Mouse (Mus musculus): ENCODE data around the gene Flot2.

DNA sequence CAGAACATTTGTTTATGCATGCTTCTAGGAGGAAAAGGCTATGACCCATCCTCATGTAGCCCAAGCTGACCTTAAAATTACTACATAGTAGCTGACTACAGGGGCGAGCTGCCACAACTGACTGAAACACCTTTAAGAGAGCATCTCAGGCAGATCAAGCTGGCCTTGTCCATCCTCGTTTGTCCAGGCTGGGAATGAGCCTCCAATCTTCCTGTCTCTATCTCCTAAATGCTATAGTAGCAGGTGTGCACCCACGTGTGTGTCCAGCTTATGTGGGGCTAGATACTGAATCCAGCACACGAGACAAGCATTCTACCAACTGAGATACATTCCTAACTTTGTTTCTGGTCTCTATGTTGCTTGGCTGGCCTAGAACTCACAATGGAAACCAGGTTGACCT lies 36.9 kb downstream of the Flot2 start:
- TF ChIP-seq CTCF (IDR thresholded peaks at IDR 0.05; ENCODE audit: low read depth) (no peak), EP300 (IDR thresholded peaks at IDR 0.05; ENCODE audit: low read depth) (no peak)
